Mouse (Mus musculus): ENCODE data around the gene Cct5.
A peak's percentile ranks its signal among the peaks of the same experiment; 100 is the strongest.

The Cct5 gene

DNA sequence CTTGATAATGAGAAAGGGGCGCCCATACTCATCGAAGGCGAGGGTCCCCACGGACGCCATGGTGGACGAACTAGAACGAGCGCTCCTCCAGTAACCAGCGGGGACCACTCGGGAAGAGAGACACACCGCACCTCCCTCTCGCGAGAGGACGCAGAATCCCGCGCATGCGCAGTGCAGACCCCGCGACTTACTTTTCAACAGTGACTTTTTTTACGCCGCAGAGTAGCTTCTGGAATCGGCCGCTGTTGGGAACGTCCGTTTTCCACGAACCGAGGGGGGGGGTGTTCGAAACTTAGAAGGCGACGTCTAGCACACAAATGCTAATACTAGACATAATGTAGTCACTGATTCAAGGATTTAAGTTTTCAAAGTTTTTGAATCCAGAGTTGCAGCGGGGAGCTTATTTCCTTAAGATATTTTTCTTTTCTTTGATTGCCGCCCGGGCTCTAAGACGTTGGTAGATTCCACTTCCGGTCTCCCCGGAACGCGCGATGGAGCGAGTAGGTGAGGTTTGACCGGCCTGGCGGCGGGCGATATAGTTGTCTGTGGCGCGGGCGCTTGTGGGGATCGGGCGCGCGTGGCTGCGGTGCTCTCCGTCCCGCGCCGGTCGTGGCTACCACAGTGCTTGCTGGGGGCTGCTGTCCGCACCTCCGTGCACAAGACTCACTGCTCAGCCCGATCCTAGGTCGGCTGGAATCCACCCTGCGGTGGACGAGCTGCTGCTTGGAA is at the start of gene Cct5, which contains the start of gene Fam173b:
Gene Cct5, minus strand, starts transcription at position 159 of the 729 bp plus-strand sequence.
Gene Fam173b, plus strand, starts transcription at position 207 of the 729 bp plus-strand sequence.
- DNase-seq, result peak; percentile 98 to 100

DNA sequence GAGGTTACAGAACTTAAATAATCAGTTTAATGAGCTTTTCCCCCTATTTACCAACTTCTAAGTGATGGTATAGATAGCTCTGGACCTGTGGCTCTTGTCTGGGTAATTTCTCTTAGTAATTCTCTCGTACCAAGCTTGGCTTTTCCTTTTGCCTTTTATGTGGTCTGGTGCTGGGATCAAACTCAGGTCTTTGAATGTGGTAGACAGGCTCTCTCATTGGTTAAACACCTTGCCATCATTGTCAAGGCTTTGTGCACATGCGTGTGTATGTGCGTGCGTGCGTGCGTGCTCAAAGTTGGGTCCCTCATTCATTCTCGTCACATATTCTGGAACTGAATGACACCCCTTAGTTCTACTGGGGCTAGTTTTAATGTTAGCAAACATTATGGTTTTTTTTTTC is 49.2 kb upstream of the Cct5 start:
- DNase-seq, result no peak

- DNase-seq, result no peak
Observed at GRCm38 (mm10) chr15:31649691-31650090, 48.1 kb upstream of the Cct5 start.

DNA sequence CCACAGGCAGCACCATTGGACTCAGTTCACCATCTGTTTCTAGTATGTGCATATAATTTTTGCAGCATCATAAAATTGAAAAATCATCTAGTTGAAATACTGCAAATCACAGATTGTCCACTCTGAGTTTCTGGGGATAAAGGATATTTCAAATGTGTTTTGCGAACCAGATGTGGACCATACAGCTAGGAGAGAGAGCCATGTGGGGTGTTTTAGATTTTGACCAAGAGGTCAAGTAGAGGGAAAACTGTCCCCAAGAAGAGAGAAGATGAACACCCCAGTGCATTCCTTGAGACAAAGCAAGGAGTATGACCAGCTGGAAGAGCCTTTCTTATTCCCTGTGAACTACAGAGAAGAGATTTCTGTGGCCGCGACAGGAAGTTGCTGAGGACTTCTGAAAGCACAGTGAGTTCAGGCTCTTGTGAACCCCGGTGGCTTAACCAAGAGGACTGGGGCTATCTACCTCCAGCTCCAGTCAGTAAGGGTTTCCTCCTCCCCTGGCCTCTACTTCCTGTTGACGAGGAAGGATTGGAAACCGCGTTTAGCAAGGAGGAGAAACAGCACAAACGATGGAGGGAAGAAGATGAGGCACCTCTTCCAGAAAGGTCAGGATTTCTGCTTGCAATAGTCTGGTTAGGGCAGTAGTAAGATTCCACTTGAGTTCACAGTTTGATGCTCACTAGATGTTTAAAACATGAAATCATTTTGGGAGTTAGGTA is 46.4 kb upstream of the Cct5 start:
- DNase-seq, result no peak

- no peak for DNase-seq
Observed at GRCm38 (mm10) chr15:31647225-31647624, 45.6 kb upstream of the Cct5 start.

GRCm38 (mm10) chr15:31636091-31636595 is 34.5 kb upstream of the Cct5 start:
- no peak for DNase-seq

- no peak for DNase-seq
Observed at GRCm38 (mm10) chr15:31634582-31634981, 33.0 kb upstream of the Cct5 start.

- no peak for DNase-seq
Observed at GRCm38 (mm10) chr15:31632478-31632877, 30.9 kb upstream of the Cct5 start.

DNA sequence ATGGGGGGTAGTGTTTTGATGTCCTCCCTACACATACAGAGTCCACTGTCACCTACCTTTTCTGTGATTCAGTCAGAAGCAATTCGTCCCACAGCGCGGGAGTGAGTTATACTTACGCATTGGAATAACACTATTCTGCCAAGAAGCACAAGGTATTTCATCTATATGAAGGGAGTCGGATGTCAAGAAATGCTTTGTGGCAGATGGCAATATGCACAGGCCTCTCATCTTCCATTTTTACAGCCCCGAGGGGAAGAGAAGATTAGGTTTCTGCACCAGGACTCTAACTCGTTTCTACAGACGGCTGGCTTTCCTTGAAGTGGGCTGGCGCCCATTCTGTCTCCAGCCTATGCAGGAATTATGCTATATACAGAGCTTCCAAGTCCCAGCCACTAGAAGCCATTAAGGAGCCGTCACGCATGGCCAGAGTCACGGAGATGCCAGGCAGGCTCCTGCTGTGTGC is 29.8 kb upstream of the Cct5 start:
- DNase-seq, result no peak

GRCm38 (mm10) chr15:31629556-31629955 is 28.0 kb upstream of the Cct5 start:
- DNase-seq, result no peak

- no peak for DNase-seq
Observed at GRCm38 (mm10) chr15:31628180-31628579, 26.6 kb upstream of the Cct5 start.

DNA sequence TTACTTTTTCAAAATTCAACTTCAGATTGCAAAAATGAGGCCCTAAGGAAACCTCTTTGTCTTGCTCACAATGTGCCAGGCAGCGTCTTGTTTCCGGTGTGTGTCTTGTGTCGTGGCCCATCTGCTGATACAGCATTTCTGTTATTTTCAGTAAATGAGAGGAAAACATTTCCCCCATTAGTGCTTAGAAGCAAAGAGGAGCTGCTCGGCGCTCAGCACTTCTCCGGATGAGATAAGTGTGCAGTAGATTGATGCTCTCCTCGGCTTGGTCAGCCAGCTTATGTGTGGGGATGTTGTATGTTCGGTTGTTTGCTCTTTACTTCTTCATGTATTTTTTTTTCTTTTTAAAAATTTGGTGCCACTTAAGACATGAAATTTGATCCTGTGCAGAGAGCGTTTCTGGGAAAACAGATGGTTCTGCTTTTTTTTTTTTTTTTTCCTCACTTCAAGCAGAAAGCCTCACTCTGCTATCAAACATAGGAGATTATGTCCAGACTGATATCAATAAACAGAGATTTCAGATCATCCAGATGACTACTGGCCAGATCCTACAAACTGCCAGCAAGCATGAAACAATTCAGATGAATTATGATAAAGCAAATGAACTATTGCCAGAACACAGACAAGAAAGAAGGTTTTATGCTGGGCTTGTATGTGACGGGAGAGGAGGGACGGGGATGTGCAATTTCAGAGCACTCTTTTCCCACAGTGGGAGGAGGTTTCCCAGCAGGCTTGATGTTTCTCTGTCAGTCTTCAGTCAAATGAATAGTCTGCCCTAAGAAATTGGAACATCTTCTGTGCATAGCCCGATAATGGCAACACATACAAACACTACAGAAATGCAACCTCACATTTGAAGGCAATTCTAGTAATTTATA is 25.9 kb upstream of the Cct5 start:
- DNase-seq, result no peak

DNA sequence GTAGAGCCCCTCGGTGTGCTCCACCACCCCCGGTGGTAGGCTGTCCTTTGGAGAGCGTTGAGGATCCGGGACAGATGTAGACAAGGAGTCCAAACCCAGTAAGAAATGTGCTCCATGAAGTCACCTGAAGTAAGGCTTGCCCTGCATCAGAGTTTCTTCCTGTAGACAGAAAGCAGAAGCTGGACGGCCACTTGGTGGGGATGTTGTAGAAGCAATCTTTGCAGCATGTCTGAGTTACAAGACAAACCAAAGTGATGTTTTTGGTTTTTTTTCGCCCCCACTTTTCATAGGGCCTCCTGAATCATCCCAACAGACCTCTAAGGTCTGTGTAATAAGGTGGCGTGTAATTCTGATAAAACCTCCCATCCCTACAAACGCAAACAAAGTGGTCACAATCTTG is 17.9 kb upstream of the Cct5 start:
- DNase-seq, result no peak

- DNase-seq, result no peak
Observed at GRCm38 (mm10) chr15:31617261-31617660, 15.7 kb upstream of the Cct5 start.

GRCm38 (mm10) chr15:31614666-31615065 is 13.1 kb upstream of the Cct5 start:
- no peak for DNase-seq

GRCm38 (mm10) chr15:31613826-31614453 is 12.3 kb upstream of the Cct5 start:
- DNase-seq, result no peak

GRCm38 (mm10) chr15:31611976-31612375 is 10.4 kb upstream of the Cct5 start:
- no peak for DNase-seq

DNA sequence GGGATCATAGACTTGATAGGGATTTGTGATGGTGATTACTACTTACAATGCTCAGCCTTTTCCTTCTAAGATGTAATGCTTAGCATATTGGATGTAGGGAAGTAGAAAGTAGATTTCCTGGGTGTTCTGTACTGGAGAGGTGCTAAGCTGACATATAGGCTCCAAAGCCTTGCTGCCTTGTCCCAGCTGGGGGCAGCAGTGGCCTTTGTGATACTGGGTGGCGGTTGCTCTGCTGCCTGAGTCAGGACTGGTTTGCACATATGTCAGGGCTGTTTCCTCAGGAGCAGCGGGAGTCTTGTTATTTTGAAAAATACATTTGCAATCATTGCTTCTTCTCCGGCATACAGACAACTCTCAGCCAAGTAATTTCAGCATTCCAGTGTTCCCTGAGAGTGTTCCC is 9.4 kb upstream of the Cct5 start:
- peak; percentile 52 to 73 for DNase-seq

GRCm38 (mm10) chr15:31606821-31607220 is 5.2 kb upstream of the Cct5 start:
- peak; percentile 49 to 64 for DNase-seq

- peak; percentile 28 to 48 for DNase-seq
Observed at GRCm38 (mm10) chr15:31603113-31603512, 1.5 kb upstream of the Cct5 start.

DNA sequence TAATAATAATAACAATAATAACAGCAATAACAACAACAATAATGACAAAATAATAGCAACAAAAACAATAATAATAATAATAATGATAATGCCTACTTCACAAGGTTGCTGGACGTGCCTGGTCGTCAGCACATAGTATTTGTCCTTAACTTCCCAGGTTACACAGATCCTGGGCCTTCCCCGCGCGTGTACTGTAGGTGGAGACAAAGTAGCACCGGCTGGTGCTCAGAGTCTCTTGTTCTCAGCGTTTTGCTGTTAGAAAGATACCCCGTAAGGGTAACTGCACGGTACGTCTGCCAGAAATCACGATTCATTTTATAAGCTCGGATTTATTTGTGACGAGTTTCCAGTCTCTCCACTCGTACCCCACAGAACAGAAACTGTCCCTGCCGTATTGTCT is 822 bp upstream of the Cct5 start:
- DNase-seq, result peak; percentile 69 to 79

DNA sequence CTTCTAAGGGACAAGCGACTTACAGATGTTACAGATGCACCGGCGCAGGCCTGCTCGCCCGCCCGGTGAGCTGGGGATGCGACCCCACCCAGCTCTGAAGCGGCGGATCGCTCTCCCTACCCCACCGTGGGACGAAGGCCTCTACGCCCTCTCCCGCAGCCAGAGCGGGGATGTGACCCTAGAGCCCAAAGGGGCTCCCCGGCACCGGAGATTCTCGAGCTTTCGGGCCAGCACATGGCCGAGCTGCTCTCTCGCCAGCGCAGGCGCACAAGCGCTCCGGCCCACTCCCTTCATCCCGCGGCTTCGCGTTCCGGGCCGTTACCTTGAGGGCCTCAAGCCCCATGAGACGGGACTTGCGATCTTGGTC is 342 bp downstream of the Cct5 start:
- DNase-seq, result no peak

GRCm38 (mm10) chr15:31599834-31600233 is 1.8 kb downstream of the Cct5 start:
- no peak for DNase-seq
